Mouse (Mus musculus): ENCODE results near the gene Wasf2.

DNA sequence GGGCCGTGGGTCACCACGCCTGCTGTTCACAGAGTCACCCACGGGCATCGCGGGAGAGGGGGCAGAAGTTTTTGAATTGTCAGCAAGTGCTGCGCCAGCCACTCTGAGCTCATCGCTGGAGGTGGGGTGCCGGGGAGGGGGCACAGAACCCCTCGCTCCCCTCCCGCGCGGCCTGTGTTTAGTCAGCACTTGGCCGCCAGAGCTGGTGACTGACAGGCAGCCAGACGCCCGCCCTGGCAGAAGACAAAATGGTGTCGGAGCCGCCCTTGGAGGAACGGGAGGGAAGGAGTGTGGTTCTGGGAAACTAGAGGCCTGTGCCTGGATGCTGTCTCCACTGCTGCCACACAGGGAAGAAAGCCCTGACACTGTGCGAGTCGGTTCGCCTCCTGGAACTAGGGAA, 70.0 kb downstream of the Wasf2 start:
- no peak for TF ChIP-seq POLR2A (IDR thresholded peaks at IDR 0.05; ENCODE audit: extremely low read depth, insufficient read depth, low read length)
- TF ChIP-seq CTCF (IDR thresholded peaks at IDR 0.05; ENCODE audit: extremely low read depth, insufficient read depth, low read length): no peak

Measured in cortical plate, adult 2 months (tissue).